Mouse (Mus musculus) brain, embryonic 14.5 days (tissue): ENCODE data around the gene Pknox1.

Source experiments
- CTCF ChIP-seq: fragments of 200-500 bp; IDR thresholded peaks from 2 replicates; pipeline ENCODE4 v1.5.1; 2012; ENCODE audit warnings: inconsistent platforms, mild to moderate bottlenecking, moderate library complexity, borderline replicate concordance; ENCODE audit not compliant: insufficient read depth, insufficient read length; ENCODE audit errors: extremely low read depth
- POLR2A ChIP-seq: fragments of 200-500 bp; IDR thresholded peaks from 2 replicates; pipeline ENCODE4 v1.6.1; 2012; ENCODE audit warnings: mild to moderate bottlenecking, inconsistent platforms, borderline replicate concordance; ENCODE audit not compliant: poor library complexity, insufficient read depth, insufficient read length, severe bottlenecking; ENCODE audit errors: extremely low read depth

DNA sequence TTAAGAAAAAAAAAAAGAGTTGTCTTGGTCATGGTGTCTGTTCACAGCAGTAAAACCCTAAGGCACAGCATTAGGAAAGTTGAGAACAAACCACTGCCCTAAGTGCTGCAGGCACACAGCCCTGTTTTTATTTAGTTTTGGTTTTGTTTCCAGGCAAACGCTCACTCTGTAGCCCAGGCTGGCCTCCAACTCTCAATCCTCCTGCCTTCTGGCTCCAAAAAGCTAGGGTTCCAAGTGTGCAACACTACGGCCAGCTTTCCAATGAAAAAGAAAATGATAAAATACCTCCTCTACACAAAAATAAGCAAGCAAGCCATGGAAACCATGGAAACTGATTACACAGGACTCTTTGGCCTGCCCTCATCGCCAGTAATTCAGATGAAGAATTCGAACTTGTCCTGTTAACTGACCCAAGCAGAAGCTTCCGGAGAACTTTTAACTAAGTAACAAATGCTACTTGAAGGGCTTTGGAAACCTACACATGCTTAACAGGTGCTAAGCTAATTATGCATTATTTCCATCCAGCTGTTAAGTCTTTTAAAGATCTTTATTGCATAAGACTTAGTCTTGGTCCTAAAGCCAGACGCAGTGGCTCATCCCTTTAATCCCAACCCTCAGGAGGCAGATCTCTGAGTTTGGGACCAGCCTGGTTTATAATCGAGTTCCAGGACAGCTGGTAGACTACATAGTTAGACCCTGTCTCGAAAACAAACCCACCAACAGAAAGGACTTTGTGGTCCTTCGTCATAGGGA, 17.9 kb upstream of the Pknox1 start:
- no peak for TF ChIP-seq POLR2A
- TF ChIP-seq CTCF: no peak
